Mouse (Mus musculus) cerebellum, adult 11-12 months (tissue): Measurements from ENCODE around the gene Crtc3.

Experiments used
- DNase-seq: peaks from one replicate; pipeline ENCODE4 v3.0.0; 2022

Crtc3 gene

GRCm38 (mm10) chr7:80589054-80589746, 99.5 kb downstream of the Crtc3 start:
- DNase-seq = peak; percentile 78

- DNase-seq = peak; percentile 66
These were observed 101.0 kb downstream of the Crtc3 start for GRCm38 (mm10) chr7:80587684-80588083.

DNA sequence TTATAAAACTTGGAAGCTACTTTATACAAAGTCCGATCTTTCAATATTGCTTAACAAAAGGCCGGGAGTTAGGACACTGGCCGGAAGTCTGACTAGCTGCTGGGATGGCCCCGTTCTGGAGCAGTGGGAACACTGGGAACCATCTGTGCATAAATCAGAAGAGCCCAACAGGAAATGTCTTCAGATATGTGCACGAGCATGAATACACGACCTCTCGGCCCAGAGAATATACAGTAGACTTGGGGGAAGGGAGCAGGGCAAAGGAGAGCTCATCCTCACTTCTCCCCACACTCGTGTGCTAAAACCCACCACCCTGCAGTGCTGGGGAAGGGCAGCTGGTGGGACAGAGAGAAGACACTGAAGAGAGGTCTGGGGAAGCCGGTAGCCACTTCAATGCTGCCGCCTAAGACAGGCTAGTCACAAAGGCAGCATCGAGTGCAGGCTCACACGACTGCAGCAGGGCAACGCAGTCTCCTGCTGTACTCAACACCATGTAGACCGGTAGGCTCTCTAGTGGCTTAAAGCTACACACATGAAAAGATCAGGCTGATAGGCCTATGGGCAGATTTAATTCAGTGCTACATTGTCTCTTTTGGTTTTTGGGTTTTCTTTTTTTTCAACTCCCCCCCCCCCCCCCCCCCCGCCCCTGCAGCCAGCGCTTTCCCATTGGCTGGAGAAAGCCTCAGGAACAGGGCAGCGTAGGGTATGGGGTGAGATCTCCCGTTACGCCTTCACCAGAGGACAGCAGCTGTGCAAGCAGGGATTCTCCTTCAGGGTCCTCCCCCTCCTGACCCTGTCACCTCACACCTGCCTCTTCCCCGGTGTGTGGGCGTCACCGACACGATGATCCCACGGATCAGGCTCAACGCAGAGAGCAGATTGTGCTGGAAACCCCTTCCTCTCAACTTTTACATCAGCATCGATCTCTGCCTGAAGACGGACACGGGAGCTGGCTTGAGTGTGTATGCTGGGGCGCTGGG, 101.7 kb downstream of the Crtc3 start:
- DNase-seq = peak; percentile 57

- DNase-seq = peak; percentile 45
These were observed 102.5 kb downstream of the Crtc3 start for GRCm38 (mm10) chr7:80586161-80586560.

DNA sequence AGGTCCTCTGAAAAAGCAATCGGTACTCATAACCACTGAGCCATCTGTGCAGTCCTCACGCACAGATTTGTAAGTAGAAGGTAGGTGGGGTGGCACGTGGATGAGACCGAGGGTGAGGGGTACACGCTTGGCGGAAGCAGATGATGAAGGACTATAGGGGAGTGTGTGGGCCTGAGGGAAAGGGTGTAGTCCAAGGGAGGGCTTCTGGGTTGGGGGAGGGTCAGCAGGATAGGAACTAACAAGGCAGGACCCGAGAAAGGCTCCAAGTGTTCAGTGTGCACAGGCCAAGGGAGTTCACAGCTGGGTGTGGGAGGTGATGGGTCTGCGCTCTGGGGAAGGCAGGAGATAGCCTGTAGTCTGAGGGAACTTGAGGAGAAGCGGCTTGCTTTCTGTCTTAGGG, 103.3 kb downstream of the Crtc3 start:
- DNase-seq = peak; percentile 31

- peak; percentile 49 for DNase-seq
These were observed 104.7 kb downstream of the Crtc3 start for GRCm38 (mm10) chr7:80583981-80584380.

- no peak for DNase-seq
These were observed 105.7 kb downstream of the Crtc3 start for GRCm38 (mm10) chr7:80582821-80583451.

DNA sequence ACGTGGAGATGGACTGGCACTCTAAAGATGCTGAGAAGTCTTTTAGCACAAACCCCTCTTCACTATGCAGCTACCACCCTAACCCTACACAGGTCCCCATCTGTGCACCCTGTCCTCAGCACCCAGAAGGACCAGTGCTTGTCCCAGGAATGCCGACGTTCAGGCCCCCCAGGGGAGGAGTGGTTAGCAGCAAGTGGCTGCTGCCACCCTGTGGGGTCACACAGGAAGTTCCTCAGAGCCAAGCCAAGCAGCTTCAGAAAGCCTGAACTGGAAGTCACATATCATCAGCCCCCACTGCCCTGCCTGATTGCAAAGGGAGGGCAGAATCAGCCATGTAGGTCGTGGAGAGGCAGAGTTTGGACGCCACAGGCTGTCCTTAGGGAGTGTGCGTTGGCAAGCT, 108.3 kb downstream of the Crtc3 start:
- DNase-seq = peak; percentile 29

GRCm38 (mm10) chr7:80577417-80577980, 111.2 kb downstream of the Crtc3 start:
- DNase-seq = no peak

DNA sequence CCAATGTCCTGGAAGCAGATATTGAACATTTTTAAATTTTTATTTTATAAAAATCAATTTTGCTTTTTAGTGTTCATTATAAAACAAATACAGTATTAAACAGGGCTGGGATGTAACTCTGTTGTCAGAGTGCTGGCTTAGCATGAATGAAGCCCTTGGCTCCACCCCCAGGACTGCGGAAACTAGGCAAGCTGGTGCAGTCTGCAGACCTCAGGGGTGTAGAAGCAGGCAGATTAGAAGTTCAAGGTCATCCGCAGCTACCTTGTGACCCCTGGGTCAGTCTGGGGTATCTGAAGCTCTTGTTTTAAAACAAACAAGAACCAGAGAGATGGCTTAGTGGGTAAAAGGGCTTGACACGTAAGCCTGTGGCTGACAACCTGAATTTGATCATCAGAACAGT, 112.1 kb downstream of the Crtc3 start:
- no peak for DNase-seq

DNA sequence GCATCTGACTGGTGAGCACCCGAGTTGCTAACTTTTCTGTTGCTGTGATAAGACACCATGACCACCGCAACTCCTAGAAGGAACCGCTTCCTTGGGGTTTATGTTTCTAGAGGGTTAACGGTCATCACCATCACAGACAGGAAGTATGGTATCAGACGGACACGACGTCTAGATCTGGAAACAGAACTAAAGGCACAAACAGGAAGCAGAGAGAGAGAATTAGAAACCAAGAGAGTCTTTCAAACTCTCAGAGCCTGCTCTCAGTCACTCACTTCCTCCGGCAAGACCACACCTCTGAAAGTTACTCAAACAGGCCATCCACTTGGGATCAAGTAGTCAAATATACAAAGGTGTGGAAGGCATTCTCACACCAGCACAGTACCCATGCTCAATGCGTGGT, 112.9 kb downstream of the Crtc3 start:
- DNase-seq = no peak

DNA sequence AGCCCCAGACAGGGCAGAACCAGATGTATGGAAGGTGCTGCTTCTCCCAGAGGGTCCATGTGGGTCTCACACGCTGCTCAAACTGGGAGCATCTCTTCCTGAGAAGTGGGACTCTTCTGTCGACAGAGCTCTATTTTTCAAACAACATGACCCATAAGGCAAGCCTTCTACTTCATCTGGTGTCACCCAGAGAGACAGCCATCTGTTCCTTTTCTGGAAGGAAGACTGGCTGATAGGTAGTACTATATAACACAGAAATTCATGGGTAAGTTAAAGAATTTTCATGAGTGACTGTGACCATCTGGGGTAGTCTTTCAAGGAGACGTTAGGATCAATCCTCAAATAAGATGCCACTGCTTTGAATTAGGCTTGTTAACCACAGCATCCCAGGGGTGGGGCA, 115.6 kb downstream of the Crtc3 start:
- DNase-seq = no peak

GRCm38 (mm10) chr7:80567982-80568381, 120.7 kb downstream of the Crtc3 start:
- DNase-seq = no peak

DNA sequence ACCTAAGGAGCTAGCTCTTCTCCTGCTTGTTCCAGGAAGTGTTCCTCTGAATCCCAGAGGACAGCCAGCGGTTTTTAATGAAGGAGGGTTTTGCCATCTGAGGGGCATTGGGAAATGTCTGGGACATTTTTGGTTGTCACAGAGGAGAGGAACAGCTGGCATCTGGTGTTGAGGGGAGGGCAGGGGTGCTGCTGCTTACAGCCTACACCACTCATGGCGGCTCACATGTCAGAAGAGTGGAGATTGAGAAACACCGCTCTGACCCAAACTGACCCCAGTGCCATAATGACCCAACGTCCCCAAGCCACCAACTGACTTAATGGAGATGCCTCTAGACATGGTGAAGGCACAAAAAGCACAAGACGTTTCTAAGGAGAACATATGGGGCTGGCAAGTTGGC, 126.7 kb downstream of the Crtc3 start:
- DNase-seq = no peak

DNA sequence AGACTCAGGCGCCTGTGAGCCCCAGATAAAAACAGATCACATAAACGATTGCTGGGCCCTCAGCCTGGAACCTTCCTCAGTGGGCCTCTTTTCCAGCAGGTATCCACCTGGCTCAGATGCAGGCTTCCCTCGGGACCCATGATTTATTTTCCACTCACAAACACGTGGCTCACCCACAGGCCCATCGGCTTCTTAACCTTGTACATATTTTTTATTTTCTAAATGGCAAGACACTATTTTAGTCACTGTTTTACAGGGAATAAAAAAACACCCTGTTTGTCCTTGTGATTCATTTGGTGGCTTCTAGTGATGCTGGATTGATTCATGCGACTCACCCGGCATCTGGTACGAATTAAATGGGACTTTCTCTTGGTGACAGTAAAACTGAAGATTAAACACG, 127.4 kb downstream of the Crtc3 start:
- DNase-seq = no peak

- no peak for DNase-seq
These were observed 130.1 kb downstream of the Crtc3 start for GRCm38 (mm10) chr7:80558572-80558971.

GRCm38 (mm10) chr7:80558101-80558500, 130.6 kb downstream of the Crtc3 start:
- DNase-seq = no peak

- DNase-seq = no peak
These were observed 131.5 kb downstream of the Crtc3 start for GRCm38 (mm10) chr7:80557161-80557560.

DNA sequence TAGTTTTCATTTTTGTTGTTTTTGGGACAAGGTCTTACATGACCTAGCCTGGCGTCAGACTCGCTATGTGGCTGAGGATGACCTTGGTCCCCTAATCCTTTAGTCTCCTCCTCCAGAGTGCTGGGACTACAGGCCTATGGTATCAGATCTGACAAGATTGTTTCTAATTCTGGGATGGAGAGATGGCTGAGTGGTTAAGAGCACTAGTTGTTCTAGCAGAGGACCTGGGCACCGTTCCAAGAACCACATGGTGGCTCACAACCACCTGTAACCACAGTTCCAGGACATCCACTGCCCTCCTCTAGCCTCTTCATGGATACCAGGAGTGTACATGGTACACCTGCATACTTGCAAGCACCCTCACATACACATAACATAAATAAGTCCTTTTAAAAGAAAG, 132.5 kb downstream of the Crtc3 start:
- no peak for DNase-seq

DNA sequence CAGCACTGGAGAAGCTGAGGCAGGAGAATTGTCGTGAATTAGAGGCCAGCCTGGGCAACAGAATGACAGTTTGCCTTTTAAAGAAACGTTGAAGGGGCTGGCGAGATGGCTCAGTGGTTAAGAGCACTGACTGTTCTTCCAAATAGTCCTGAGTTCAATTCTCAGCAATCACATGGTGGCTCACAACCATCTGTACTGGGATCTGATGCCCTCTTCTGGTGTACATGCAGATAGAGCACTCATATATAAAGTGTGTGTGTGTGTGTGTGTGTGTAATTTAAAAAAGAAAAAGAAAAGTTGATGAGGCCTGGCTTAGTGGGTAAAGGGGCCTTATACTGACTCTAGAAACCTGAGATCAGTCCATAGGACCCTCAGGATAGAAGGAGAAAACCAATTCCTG, 133.5 kb downstream of the Crtc3 start:
- no peak for DNase-seq

DNA sequence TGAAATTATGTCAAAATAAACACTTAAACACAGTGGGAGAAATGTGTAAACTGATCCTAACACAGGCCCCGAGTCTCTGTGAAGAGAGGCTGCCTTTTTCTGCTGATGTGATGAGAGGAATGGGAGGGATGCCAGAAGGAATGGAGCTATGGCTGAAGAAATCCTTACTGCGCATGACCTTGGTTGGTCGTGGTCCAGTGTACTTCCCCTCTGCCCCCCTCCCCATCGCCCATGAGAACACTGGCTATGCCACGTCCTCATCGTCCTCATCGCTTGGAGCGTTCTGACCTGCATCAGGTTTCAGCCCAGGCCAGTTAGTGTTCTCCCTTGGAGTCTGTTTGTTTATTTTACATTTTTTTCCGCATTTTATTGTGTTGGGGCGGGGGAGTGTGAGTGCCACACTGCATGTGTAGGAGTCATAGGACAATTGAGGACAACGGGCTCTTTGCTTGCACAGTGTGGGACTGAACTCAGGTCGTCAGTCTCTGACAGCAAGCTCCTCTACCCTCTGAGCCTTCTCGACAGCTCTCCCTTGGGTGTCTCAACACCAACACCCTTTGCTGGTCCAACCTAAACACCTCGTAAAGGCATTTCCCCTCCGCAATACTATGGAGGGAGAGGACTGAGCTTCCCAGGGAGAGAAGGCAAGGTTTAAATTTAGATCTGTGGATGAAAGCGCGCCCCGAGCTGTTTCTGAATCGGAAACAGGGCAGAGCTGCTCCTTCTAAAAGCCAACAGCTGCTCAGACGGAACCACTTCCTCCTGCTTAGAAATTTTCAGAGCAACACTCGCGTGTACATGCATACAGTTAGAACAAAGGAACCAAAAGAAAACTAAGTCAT, 134.3 kb downstream of the Crtc3 start:
- DNase-seq = no peak

GRCm38 (mm10) chr7:80548513-80549260, 140.0 kb downstream of the Crtc3 start:
- DNase-seq = no peak
